Mouse (Mus musculus): Measurements from ENCODE around the gene Gm13757.
"Not testable (repeated sequence)": the region's sequence is repeated elsewhere in the genome, so short reads cannot be mapped to it uniquely, and the experiment has no call there.

Gene Gm13757

GRCm38 (mm10) chr2:88449031-88449430 lies at the start of gene Gm13757:
Gene Gm13757 (minus strand): TSS chr2:88449131.
- DNase-seq (ENCODE audit: low spot score in 2 of 2): no peak

GRCm38 (mm10) chr2:88493020-88493419 lies 44.1 kb upstream of the Gm13757 start, which contains the start of gene Olfr1185-ps1:
Gene Olfr1185-ps1 (plus strand): TSS chr2:88493320.
- DNase-seq (ENCODE audit: low spot score in 2 of 2): no peak

GRCm38 (mm10) chr2:88483298-88483697 lies 34.4 kb upstream of the Gm13757 start, which contains the start of gene Olfr1184:
Gene Olfr1184 (plus strand): TSS chr2:88483598.
- no peak for DNase-seq (ENCODE audit: low spot score in 2 of 2)

DNA sequence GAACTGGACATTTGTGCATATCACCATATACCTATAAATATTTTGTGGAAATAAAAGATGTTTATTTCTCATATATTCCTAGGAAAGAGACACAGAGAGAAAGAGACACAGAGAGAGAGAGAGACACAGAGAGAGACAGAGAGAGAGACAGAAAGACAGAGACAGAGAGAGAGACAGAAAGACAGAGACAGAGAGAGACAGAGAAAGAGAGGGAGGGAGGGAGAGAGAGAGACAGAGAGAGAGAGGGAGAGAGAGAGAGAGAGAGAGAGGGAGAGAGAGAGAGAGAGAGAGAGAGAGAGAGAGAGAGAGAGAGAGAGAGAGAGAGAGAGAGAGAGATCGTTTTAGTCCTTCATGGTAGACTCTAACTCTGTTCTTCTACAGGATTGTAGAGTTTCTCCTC lies 5.6 kb upstream of the Gm13757 start, which contains the start of gene Olfr1183:
TSS of gene Olfr1183 (plus strand) at position 301 of the 400 bp plus-strand sequence.
- not testable (repeated sequence) for DNase-seq (ENCODE audit: low spot score in 2 of 2)

DNA sequence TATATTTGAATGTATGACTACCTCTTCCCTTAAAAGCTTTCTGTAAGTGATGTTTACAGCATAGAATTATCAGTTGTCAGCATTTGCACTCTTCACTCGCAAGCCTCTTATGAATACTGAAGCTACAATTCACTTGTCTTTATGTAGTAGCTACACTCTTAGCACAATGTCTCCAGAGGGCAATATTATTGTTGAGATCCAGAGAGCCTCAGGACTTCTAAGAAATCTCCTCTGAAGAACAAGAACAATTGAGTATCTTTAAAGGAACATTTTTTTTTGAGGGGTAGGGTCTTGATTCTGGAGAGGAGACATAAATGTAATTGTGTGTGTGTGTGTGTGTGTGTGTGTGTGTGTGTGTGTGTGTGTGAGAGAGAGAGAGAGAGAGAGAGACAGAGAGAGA lies 22.9 kb downstream of the Gm13757 start, which contains the start of gene Olfr1181:
TSS of gene Olfr1181 (minus strand) at position 101 of the 400 bp plus-strand sequence.
- no peak for DNase-seq (ENCODE audit: low spot score in 2 of 2)

- DNase-seq (ENCODE audit: low spot score in 2 of 2): no peak
Measured at GRCm38 (mm10) chr2:88419051-88419450, 29.9 kb downstream of the Gm13757 start, which contains the start of gene Olfr1180. Gene Olfr1180 (minus strand): TSS chr2:88419151.

DNA sequence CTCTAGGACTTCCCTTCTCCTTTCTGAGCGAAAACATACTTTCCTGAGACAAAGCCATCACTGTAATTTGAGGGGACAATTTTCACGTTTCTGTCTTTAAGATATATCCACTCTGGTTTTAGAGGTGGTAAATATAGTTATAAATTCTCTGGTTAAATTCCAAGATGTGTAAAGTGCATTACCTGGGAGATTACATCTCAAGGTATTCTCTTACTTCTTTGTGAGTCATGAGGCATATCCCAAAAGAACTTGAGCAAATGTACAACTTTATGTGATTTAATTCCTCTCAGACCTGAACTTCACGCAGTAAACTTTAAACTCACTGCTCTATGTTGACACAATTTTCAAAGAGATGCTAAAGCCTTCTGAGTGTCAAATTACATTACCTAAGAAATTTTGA lies 42.6 kb downstream of the Gm13757 start, which contains the start of gene Olfr1179:
TSS of gene Olfr1179 (minus strand) at position 101 of the 400 bp plus-strand sequence.
- DNase-seq (ENCODE audit: low spot score in 2 of 2): no peak
